Mouse (Mus musculus) liver, adult 2 months (tissue): ENCODE measurements around the gene Ccni. TPM values are rescaled to one million over a fixed set of nuclear protein-coding genes. Genes with fewer than 3 reads are reported as not detected.

Experiments used
- DNase-seq: peaks from one replicate; pipeline ENCODE4 v3.0.0-alpha.2; 2011; ENCODE audit warnings: low read depth, low spot score; ENCODE audit errors: extremely low read depth
- H3K27ac ChIP-seq: fragments of 200-500 bp; replicated peaks from 2 replicates; pipeline ENCODE4 v1.5.1; 2012; ENCODE audit warnings: low read depth, mild to moderate bottlenecking, control low read depth, inconsistent platforms, low read length; ENCODE audit not compliant: insufficient read depth
- H3K27me3 ChIP-seq: fragments of 200-500 bp; 2 replicates; pipeline ENCODE4 v1.6.1; 2012; ENCODE audit warnings: mild to moderate bottlenecking, moderate library complexity, low read length, inconsistent platforms; ENCODE audit not compliant: control insufficient read depth, insufficient read depth
- H3K36me3 ChIP-seq: fragments of 200-500 bp; 2 replicates; pipeline ENCODE4 v1.6.1; 2012; ENCODE audit warnings: low read length, inconsistent platforms; ENCODE audit not compliant: control insufficient read depth, insufficient read depth
- H3K4me1 ChIP-seq: fragments of 200-500 bp; 2 replicates; pipeline ENCODE4 v1.6.1; 2011; ENCODE audit warnings: low read length; ENCODE audit not compliant: control insufficient read depth, insufficient read depth
- H3K4me3 ChIP-seq: fragments of 200-500 bp; 2 replicates; pipeline ENCODE4 v1.5.1; 2011; ENCODE audit warnings: low read depth, mild to moderate bottlenecking, control low read depth, low read length, moderate library complexity; ENCODE audit not compliant: insufficient read depth
- H3K79me2 ChIP-seq: fragments of 200-500 bp; 2 replicates; pipeline ENCODE4 v1.6.1; 2012; ENCODE audit warnings: inconsistent platforms, mild to moderate bottlenecking, low read length, moderate library complexity; ENCODE audit not compliant: control insufficient read depth, insufficient read depth
- H3K9ac ChIP-seq: fragments of 200-500 bp; 2 replicates; pipeline ENCODE4 v1.6.1; 2012; ENCODE audit warnings: low read depth, mild to moderate bottlenecking, control low read depth, inconsistent platforms, low read length
- CTCF ChIP-seq: fragments of 200-500 bp; IDR thresholded peaks from 2 replicates; pipeline ENCODE4 v1.5.1; 2011; ENCODE audit warnings: low read depth, low read length, control low read depth
- POLR2A ChIP-seq: fragments of 200-500 bp; IDR thresholded peaks from 2 replicates; pipeline ENCODE4 v1.6.1; 2011; ENCODE audit warnings: low read length, control low read depth; ENCODE audit not compliant: insufficient read depth; ENCODE audit errors: extremely low read depth
- WGBS: fragments of 180-500 bp; shearing (Covaris S2); methylation state at CpG from one replicate; pipeline ENCODE4 v1.1.7; 2018; 5-methylcytosine and 5-hydroxymethylcytosine counted together
- polyA plus RNA-seq: library from polyadenylated mRNA; depleted of rRNA; stranded (reverse); fragments of >200 nt; gene quantifications from 2 replicates; pipeline ENCODE4 v1.2.3, GENCODE M21; 2012
- total RNA-seq: library from RNA; depleted of rRNA; stranded (reverse); fragments of >200 nt; gene quantifications from 2 replicates; pipeline ENCODE4 v1.2.3, GENCODE M21; 2014

Ccni gene
- total and polyA plus RNA-seq, 2 experiments: 56.4 to 68.0 TPM

DNA sequence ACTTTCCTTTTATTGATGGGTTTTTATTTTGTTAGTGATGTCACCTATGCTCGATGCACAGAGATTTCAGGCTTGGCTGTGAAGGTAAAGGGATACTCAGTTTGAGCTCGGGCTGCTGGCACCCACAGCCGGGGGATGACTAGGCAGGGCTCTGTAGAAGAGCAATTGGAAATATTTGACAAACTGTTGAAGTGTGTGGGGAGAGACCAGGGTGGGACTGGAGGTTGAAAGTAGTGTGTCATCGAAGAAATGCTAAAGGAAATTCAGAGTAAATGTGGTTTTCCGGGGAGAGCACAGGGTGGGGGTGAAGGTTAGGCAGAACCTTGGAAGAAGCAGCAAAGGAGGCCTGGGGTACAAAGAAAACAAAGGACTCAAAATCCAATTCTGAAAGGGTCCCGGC is 54.3 kb downstream of the Ccni start:
- TF ChIP-seq CTCF: no peak
- no peak for TF ChIP-seq POLR2A
- no peak overlapping the region for H3K27ac ChIP-seq
- peaks cover 3% of the 10 kb centered on the region; the same call in 1 of the 2 replicates for H3K36me3 ChIP-seq
- DNase-seq: no peak
- no peak overlapping the region for H3K9ac ChIP-seq
- peaks cover 5% of the 10 kb centered on the region; the same call in 1 of the 2 replicates for H3K4me1 ChIP-seq
- H3K4me3 ChIP-seq: no peak overlapping the region
- H3K79me2 ChIP-seq: no peaks in the 10 kb centered on the region
- no peaks in the 10 kb centered on the region for H3K27me3 ChIP-seq
- 60% methylated on average over 6 of the region's 6 CpGs for whole genome bisulfite sequencing

DNA sequence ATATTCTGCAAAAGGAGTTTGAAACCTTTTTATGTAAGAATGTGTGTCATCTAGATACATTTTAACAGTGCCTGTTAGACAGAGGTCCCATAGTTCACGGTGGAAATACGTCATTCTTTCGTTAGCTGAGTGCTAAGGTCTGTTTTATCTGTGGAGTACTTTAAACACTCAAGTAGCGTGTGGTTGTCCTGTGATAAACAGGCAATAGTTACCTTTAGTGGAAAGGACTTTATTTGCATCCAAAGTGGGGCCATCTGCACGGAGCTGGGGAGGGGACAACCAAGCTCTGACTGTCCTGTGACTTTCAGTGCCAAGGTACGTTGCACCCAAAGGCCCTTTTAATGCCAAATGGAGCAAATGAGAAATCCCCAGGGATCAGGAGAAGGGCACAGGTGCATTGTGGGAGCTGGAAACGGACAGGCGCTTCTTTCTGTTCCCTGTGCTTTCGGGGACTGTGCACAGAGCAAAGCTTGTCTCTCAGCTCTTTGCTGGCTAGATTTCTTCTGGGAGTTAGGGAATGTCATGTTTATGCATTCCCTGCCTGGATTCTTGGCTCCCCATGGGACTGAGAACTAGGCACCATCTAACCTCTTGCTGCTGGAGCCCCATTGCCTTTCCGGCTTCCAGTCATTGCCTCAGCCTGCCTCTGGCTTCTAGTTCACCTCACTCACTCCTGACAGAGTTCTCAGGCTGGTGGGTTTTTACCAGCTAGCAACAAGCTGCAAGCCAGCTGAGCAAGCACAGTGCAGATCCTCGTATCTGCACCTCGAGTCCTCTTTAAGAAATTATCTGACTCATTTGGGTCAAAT is 56.1 kb downstream of the Ccni start:
- peaks cover 10% of the 10 kb centered on the region; the same call in 1 of the 2 replicates for H3K4me1 ChIP-seq
- DNase-seq: peak; percentile 82
- H3K9ac ChIP-seq: 0 out of 2 replicates have a peak overlapping the region, but pooled peaks have one; percentile 8

GRCm38 (mm10) chr5:93145504-93145903 is 60.8 kb downstream of the Ccni start:
- Histone ChIP-seq H3K9ac (no peak overlapping the region), H3K36me3 (0 out of 2 replicates have a peak, but pooled peaks cover 2% of the 10 kb centered on the region), H3K79me2 (no peaks in the 10 kb centered on the region), H3K27me3 (no peaks in the 10 kb centered on the region), H3K27ac (no peak overlapping the region), H3K4me1 (peaks cover 10% of the 10 kb centered on the region; the same call in 1 of the 2 replicates), H3K4me3 (no peak overlapping the region)
- no peak for TF ChIP-seq POLR2A
- no peak for DNase-seq
- 87% methylated on average over 6 of the region's 6 CpGs for WGBS

More for the DNA sequence above, 56.1 kb downstream of the Ccni start:
- WGBS: 36% methylated on average over 12 of the region's 12 CpGs
- Histone ChIP-seq H3K36me3 (no peaks in the 10 kb centered on the region; the same call in 1 of the 2 replicates), H3K4me3 (no peak overlapping the region), H3K27me3 (no peaks in the 10 kb centered on the region), H3K79me2 (no peaks in the 10 kb centered on the region), H3K27ac (peak overlapping the region; percentile 62)
- no peak for TF ChIP-seq POLR2A
- no peak for TF ChIP-seq CTCF

- Histone ChIP-seq H3K9ac (no peak overlapping the region), H3K27me3 (no peaks in the 10 kb centered on the region), H3K4me1 (peaks cover 7% of the 10 kb centered on the region; the same call in 1 of the 2 replicates), H3K79me2 (no peaks in the 10 kb centered on the region), H3K36me3 (0 out of 2 replicates have a peak, but pooled peaks cover 2% of the 10 kb centered on the region), H3K27ac (no peak overlapping the region), H3K4me3 (no peak overlapping the region)
- WGBS: 74% methylated on average over 5 of the region's 5 CpGs
- TF ChIP-seq POLR2A (no peak), CTCF (no peak)
- peak; percentile 18 for DNase-seq
Measured at GRCm38 (mm10) chr5:93144874-93145273, 61.4 kb downstream of the Ccni start.

DNA sequence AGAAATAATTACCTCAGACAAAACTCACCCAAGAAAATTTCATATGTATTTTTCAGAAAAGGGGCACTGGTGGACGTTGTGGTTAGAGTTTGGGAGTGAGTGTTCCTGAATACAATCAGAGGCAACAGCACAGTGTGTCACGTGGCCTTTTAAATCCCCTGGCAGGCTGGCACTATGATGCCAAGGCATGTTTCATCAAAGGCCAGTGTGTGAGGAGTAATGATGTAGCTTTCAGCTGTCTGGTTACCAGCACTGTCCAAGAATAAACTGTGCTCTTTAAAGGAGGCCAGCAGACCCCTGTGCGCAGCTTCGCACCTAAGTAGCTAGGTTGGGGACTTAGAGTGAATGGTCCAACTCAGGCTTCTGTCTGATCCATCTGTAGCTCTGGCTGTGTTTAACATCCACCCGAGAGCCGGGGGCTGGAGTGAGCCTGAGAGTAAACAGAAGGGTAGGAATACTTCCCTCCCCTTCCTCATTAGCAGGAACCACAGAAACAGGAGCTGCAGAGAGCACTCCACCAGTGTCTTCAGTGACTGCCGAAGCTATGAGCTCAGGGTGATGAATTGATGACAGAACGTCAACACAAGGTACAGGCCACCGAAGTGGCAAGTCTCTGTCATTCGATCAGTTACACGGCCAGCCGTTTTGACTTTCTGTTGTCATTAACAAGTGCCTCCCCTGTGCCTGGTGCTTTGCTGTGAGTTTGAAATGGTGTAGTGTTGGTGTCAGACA is 62.8 kb downstream of the Ccni start:
- Histone ChIP-seq H3K36me3 (0 out of 2 replicates have a peak, but pooled peaks cover 2% of the 10 kb centered on the region), H3K4me3 (no peak overlapping the region), H3K9ac (no peak overlapping the region), H3K79me2 (no peaks in the 10 kb centered on the region), H3K27me3 (no peaks in the 10 kb centered on the region), H3K27ac (no peak overlapping the region), H3K4me1 (peaks cover 7% of the 10 kb centered on the region; the same call in 1 of the 2 replicates)
- 73% methylated on average over 12 of the region's 12 CpGs for WGBS
- TF ChIP-seq POLR2A (no peak), CTCF (no peak)
- DNase-seq: no peak

DNA sequence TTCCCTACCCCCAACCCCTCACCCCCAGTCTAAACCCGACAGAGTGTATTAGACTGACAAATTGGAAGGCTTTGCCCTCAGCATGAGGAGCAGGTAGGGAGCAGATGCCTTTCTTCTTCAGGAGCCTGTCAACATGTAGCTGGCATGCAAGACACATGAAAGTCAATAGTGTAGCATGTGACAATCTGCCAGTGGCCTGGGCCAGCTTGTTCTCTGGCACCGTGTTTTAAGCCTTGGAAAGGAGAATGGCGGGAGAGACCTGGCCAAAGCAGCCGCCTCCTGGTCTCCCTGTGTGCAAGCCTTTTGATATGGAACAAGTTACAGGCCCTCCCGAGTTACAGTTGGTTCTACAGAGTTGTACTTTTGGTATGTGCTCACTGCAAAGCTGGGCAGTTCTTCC is 65.5 kb downstream of the Ccni start:
- Histone ChIP-seq H3K27me3 (no peaks in the 10 kb centered on the region), H3K27ac (no peak overlapping the region), H3K9ac (no peak overlapping the region), H3K79me2 (no peaks in the 10 kb centered on the region), H3K4me1 (peaks cover 3% of the 10 kb centered on the region; the same call in 1 of the 2 replicates), H3K36me3 (0 out of 2 replicates have a peak, but pooled peaks cover 2% of the 10 kb centered on the region), H3K4me3 (no peak overlapping the region)
- TF ChIP-seq CTCF (no peak), POLR2A (no peak)
- WGBS: 60% methylated on average over 5 of the region's 5 CpGs
- peak; percentile 18 for DNase-seq
